Mouse (Mus musculus): ENCODE results near the gene Sephs1.
"Not testable (repeated sequence)": the region's sequence is repeated elsewhere in the genome, so short reads cannot be mapped to it uniquely, and the experiment has no call there.

Sephs1 gene

DNA sequence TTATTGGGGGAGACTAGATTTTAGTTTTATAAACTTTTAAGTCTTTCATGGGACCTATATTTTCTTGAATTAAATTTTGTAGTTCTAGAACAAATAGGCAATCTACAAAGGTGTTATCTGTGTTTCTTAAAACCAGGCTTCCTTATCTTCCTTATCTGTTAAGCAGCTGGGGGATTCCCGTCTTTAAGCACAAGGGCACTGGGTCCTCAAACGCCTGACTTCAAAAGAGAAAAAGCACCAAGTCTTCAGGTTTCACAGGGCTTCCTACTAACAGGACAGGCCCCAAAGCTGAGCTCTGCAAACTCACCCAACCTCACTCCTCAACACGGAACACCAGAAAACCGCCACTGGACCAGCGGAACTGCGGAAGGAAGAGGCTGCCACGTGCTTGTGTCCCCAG is 26.6 kb downstream of the Sephs1 start:
- DNase-seq (ENCODE audit: low spot score), result no peak

DNA sequence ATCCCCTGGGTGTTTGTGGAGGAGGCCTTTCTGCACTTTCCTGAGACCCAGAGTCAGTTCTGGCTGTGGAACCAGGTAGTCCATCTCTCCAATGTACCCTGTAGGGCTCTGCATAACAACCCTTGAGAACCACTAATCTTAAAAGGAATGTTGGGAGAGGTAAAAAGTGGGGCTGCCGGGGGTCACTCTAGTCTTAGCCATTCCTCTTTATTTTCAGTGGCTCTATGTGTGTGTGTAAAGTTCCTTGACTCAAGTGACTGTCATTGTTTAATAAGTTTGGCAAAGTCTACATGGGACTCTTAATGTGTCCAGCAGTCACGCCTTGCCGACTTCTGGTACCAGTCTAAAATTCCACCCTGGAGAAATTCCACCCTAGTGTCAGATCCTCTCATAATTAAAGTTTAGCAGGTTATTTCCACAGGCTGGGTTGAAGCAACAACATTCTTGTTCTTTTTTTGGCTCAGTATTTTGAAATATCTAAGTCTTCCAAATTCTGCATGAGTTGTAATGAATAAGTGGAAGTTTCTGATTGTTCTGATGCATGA is 27.5 kb downstream of the Sephs1 start:
- DNase-seq (ENCODE audit: low spot score), result no peak

DNA sequence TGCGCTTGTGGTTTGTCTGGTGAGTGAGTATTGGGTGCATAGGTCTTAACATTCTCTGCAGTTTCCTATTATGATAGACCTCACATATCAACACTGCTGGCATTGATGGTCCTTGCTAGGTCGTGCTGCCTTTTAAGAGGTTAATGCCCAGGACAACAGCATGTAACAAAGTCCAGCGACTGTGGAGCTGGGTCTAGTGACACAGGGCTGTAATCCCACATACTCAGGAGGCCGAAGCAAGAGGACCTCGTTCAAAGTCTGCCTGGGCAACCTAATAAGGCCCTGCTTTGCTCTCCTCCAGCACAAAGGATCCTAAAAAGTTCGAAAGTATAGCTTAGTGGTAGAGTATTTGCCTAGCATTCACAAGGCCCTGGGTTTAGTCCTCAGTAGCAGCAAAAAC is 28.5 kb downstream of the Sephs1 start:
- DNase-seq (ENCODE audit: low spot score), result no peak

DNA sequence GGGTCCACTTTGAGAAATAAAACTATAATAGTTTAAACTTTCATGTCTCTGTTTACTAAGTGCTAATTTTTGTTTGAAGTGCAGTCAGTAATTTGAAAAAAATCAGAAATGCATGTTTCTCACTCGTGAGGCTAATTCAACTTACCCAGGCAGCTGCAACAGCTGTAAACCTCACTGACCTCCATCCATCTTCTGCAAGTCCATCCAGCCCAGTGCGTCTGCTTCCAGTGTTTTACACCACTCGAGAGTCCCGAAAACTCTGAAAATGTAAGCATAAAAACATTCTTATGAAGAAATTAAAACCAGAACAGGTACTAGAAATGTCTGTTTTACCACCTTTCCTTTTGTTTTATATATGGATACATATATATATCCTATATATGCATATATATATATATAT is 29.2 kb downstream of the Sephs1 start:
- no peak for DNase-seq (ENCODE audit: low spot score)

DNA sequence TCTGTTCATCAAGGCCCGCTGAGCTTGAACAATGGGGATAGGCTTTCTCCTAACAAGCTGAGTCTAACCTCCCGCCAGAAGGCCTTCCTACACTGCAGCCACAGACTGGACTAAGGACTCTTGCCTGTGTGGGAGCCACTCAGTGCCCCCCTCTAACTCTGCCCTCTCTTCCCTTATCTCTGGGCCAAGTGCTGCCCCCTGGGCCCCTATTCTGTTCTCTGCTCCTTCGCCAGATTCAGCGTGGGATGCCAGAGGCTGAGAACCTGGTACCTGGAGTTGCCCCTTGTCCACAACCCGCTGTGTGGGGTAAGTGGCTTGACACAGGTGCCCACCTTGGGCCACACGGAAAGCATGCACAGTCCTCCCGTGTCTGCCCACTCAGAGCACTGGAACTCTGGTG is 32.6 kb downstream of the Sephs1 start:
- DNase-seq (ENCODE audit: low spot score), result no peak

DNA sequence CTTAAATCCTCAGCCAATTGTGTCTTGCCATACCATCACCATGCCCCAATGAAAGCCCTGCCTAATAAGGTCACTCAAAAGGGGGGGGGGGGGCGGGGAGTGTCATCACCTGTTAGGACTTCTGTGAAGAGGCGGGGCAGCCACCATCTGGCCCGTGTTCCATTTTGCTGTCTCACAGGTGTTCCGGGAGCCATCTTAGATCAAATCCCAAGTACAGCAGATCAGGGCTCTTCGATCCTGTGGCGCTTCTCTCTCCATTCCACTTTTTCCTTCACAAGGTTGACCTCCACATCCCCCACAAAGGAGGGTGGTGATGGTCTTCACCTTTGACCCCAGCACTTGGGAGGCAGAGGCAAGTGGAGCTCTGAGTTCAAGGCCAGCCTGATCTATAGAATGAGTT is 34.7 kb downstream of the Sephs1 start:
- no peak for DNase-seq (ENCODE audit: low spot score)

DNA sequence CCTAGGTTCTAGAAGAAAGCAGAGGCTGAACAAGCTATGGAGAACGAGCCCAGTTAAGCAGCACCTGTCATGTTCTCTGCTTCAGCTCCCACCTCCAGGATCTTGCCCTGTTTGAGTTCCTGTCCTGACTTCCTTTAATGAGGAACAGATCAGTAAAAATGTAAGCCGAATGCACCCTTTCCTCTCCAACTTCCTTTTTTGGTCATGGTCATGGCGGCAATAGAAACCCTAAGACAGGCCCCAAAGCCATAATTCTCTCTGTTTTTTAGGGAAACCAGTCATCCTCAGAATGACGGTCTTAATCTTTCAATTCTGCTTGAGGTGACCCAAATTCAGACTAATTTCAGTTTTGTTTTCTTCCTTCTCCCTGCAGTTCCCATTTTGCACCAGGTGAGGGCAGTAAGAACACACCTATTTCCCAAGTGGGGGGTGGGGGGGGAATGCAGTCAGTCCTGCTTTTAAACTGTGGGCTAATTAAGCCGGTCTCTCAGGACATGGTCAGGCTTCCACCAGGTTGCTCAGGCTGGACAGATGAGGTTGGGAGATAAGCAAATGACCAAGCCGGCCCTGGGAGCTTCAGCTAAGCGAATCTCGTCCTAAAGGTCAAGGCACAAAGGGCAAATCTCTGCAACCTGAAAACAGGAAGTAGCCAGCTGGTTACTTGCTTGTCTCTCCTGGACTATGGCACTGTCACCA is 36.1 kb downstream of the Sephs1 start:
- DNase-seq (ENCODE audit: low spot score), result peak; percentile 64

DNA sequence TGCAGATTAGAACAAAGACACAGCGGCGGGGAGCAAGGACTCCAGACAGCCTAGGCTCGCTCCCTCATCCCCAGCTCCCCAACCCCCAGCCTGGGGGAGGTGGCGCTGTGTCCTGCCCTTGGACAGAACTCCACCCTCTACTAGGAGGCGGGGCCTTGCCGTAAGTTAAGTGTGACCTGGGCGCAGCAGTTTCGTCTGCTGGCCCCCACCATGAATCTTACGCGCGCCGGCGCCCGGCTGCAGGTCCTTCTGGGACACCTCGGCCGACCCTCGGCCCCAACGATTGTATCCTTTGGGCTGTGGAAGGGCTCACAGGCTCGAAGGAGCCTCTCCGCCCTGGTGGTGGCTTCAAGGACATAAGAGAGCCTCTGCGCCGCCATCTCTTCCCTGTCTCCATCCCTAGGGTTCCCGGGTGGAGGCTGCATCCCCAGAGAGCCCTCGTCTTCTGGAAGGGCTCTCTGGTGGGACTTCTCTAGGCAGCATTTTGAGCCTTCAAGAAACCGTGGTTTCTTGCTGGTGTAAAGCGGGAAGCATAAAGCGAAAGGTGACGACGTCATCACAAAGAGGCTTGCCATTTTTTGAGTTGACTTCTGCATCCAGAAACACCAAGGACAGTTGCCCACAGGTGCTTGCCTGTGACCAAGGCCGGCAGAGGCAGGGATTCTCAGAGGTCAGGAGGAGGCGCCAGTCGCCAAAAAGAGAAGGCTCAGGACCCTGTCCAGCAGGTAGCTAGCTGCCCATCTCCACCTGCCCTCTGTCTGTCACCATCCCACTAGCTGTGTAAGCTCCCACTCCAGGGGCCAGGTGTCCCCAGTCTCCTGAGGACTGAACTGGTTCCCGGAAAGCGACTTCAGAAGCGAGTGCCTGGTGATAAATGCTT is 37.7 kb downstream of the Sephs1 start, which contains the start of gene Phyh:
Gene Phyh, plus strand, starts transcription at position 160 of the 880 bp plus-strand sequence.
- DNase-seq (ENCODE audit: low spot score), result peak; percentile 81

DNA sequence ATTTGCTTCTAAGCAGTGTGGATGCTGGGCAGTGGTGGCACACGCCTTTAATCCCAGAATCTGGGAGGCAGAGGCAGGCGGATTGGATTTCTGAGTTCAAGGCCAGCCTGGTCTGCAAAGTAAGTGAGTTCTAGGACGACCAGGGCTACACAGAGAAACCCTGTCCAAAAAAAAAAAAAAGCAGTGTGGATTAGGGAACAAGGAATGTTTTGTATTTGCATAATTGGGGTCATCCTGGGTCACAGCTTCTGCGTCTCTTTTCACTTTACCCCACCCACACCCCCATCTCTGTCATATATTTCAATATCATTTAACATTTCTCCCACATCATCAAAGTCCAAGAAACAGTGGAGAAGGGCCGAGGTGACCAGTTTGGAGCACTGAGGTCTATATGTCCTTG is 39.7 kb downstream of the Sephs1 start:
- DNase-seq (ENCODE audit: low spot score), result no peak

DNA sequence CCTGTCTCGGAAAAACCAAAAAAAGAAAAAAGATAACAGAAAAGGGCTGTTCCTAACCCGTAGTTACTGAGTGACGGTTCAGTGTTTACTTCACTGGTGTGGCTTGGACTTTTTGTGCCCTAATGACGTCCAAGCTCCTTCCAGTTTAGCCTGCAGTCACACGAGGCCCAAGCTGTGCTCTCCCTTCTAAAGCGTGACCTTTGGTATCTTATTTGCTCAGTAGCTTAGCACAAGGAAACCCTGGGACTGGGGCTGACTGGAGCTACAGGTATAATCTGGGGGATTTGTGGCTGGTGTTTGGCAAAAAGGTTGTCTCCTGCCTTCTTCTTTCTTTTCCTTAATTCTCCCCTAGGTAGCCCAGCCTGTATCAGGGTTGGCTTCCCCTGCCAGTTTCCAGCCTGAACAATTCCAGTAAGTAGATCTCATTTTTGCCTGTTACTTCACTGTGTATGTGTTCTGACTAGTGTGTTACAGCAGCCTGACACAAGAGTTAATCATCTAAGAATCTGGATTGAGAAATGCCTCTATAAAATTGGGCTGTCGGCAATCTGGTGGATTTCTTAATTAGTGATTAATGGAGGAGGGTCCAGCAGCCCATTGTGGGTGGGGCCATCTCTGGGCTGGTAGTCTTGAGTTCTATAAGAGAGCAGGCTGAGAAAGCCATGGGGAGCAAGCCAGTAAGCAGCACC is 41.3 kb downstream of the Sephs1 start:
- DNase-seq (ENCODE audit: low spot score), result no peak

DNA sequence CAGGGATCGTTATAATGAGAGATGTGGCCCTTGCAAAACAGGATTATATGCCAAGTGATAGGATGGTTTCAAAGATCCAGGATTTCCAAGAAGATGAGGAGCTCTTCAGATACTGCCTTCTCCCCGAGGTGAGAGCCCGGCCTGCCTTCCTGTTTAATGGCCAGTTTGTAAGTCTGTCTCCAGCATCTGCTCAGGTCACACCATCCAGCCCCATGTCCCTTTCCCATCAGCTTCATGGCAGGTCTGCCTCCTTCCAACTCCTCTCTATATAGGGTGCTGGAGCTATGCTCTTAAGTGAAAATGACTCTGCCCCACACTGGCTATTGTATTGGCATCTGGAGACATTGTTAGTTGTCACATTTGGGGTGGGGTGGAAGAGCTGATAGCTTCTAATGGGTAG is 46.0 kb downstream of the Sephs1 start:
- no peak for DNase-seq (ENCODE audit: low spot score)

DNA sequence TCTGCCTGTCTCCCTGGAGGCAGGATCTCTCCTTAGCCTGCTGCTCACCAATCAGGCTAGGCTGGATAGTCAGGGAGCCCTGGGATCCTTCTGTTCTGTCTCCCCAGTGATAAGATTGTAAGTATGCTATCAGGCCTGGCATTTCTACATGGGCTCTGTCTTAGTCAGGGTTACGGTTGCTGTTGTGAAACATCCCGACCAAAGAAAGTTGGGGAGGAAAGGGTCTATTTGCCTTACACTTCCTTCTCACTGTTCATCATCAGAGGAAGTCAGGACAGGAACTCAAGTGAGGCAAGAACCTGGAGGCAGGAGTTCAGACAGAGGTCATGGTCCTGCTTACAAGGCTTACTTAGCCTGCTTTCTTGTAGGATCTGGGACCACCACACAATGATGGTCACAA is 47.9 kb downstream of the Sephs1 start:
- DNase-seq (ENCODE audit: low spot score), result no peak

DNA sequence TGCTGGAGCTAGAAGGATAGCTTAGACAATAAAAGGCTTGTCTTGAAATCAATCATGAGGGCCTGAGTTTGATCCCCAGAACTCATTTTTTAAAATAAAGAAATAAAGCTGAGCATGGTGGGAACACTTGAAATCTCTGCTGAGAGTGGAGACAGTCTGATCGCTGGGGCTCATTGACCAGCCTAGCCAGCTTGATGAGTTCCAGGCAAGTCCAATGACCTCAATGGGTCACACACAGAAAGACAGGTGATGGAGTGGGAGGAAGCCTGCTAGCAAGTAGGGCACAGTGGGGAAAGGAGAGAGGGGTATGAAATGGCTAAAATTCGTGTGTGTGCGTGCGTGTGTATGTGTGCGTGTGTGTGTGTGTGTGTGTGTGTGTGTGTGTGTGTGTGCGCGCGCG is 53.2 kb downstream of the Sephs1 start:
- no peak for DNase-seq (ENCODE audit: low spot score)

DNA sequence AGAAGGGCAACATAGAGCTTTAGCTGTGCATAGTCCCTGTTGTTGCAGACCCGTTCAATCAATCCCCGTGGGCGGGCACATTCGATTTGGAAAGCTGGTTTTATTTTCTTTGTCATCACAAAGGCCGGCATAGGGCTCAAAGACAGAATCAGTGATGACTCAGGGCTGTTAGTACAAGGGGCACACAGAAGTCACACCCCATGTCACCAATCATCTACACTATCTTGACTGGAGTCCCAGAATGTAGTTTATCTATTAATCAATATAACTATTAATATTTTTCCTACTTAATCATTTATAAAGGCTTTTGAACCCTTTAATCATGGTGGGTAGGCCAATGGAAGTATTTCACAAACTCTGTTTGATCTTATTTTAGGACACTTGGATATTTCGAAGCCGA is 56.6 kb downstream of the Sephs1 start:
- no peak for DNase-seq (ENCODE audit: low spot score)

DNA sequence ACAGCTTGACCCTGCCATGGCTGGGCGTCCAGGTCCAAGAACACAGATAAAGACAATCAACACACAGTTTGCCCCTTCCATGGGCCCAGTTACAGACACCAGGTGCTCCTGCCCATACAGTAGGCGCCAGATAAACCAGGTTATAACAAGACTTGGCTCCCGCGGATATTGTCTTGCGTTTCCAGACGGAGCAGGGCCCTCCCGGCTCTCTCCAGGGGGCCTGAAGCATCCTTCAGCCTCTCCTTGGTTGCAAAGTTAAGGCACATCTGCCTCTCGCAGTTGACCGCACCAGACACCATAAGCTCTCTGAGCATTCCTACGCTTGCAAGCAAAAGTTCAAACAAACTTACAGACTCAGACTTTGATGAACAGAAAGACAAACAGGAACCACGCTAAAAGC is 59.5 kb downstream of the Sephs1 start:
- DNase-seq (ENCODE audit: low spot score), result no peak

DNA sequence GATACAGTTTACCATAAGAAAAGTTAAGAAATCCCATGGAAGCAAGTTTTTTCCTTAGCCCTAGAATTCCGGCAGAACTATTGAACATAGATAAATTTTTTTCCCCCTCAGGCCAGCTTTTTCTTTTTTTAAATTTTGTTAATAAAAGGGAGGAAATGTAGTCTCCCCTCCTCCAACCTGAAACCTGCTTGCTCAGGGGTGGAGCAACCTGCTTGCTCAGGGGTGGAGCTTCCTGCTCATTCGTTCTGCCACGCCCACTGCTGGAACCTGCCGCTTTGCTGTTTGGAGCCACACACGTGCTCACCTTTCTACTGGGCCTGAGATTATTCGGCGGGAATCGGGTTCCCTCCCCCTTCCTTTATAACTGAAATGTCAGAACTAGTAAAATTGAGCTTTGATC is 68.3 kb downstream of the Sephs1 start:
- not testable (repeated sequence) for DNase-seq (ENCODE audit: low spot score)

DNA sequence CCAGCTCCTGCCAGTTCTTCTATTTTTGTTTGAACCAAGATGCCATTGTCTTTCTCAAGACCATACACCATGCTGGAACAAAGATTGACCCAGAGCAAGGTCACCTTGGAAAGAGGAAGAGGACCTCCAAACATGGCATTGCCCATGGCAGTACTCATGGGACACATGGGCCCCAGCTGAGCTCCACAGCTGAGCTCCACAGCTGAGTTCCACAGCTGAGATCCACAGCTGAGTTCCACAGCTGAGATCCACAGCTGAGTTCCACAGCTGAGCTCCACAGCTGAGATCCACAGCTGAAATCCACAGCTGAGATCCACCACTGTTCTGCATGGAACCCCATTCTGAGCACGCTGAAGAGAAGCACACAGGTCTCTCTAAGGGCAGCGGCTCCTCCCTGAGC is 69.6 kb downstream of the Sephs1 start:
- DNase-seq (ENCODE audit: low spot score), result no peak

DNA sequence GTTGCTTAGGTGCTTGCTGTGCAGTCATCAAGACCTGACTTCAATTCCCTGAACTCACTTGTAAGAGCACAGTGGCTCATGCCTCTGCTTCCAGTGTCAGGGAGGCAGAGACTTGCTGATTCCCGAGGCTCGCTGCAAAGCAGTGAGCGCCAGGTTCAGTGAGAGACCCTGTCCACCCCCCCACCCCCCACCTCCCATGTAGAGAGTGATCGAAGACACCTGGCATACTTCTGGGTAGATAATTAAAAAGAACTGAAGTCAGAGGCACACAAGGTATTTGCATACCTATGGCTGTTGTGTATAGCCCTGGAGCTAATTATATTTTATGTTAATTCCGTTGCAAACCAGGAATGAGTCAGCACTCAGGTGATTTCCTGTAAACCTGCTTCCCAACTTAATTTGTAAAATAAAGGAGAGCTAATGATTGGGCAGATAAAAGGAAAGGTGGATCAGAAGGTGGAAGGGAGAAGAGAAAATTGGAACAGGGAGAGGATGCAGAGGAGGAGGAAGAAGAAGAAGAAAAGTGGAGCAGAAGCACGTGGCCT is 72.9 kb downstream of the Sephs1 start:
- no peak for DNase-seq (ENCODE audit: low spot score)

DNA sequence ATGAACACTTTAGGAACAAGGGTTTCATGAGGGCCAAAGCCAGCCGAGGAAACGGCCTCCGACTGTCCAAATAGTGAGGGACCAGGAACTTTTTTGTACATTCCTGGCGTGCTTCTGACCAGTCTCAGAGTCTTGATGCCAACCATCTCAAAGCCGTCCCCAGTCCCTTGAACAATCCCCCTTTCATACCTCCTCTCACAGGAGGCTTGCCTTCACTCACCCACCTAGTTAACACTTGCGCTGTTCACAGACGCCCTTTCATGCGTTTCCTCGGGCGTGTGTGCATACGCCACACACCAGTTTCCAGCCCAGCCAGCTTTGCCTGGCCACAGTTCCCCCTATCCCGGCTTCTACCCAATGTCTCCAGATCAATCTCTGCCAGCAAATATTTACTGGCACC is 76.7 kb downstream of the Sephs1 start:
- no peak for DNase-seq (ENCODE audit: low spot score)

Measured in layer of hippocampus, adult 11-12 months (tissue).